Mouse (Mus musculus): ENCODE data around the gene Syne3.

Syne3 gene

GRCm38 (mm10) chr12:104917927-104918326 lies 91.7 kb downstream of the Syne3 start:
- no peak for DNase-seq

- no peak for DNase-seq
These were observed 92.3 kb downstream of the Syne3 start for GRCm38 (mm10) chr12:104917297-104917696.

- no peak for DNase-seq
These were observed 92.8 kb downstream of the Syne3 start for GRCm38 (mm10) chr12:104916776-104917175.

GRCm38 (mm10) chr12:104915681-104916080 lies 93.9 kb downstream of the Syne3 start:
- no peak for DNase-seq

GRCm38 (mm10) chr12:104912990-104913389 lies 96.6 kb downstream of the Syne3 start:
- DNase-seq, result no peak

GRCm38 (mm10) chr12:104912281-104912933 lies 97.2 kb downstream of the Syne3 start:
- no peak for DNase-seq

GRCm38 (mm10) chr12:104909750-104910149 lies 99.9 kb downstream of the Syne3 start:
- DNase-seq, result no peak

GRCm38 (mm10) chr12:104908986-104909385 lies 100.6 kb downstream of the Syne3 start:
- DNase-seq, result no peak

GRCm38 (mm10) chr12:104908024-104908781 lies 101.4 kb downstream of the Syne3 start:
- DNase-seq, result no peak

- DNase-seq, result no peak
These were observed 102.5 kb downstream of the Syne3 start for GRCm38 (mm10) chr12:104907133-104907532.

- DNase-seq, result no peak
These were observed 105.5 kb downstream of the Syne3 start for GRCm38 (mm10) chr12:104904138-104904537.

GRCm38 (mm10) chr12:104902392-104903053 lies 107.1 kb downstream of the Syne3 start:
- DNase-seq, result no peak

- DNase-seq, result no peak
These were observed 108.3 kb downstream of the Syne3 start for GRCm38 (mm10) chr12:104901320-104901719.

GRCm38 (mm10) chr12:104899835-104900234 lies 109.8 kb downstream of the Syne3 start:
- no peak for DNase-seq

GRCm38 (mm10) chr12:104899161-104899560 lies 110.4 kb downstream of the Syne3 start:
- no peak for DNase-seq

- no peak for DNase-seq
These were observed 110.9 kb downstream of the Syne3 start for GRCm38 (mm10) chr12:104898718-104899117.

GRCm38 (mm10) chr12:104897051-104897618 lies 112.5 kb downstream of the Syne3 start:
- no peak for DNase-seq

GRCm38 (mm10) chr12:104896640-104897039 lies 113.0 kb downstream of the Syne3 start:
- no peak for DNase-seq

GRCm38 (mm10) chr12:104892245-104892644 lies 117.4 kb downstream of the Syne3 start:
- DNase-seq, result no peak

- DNase-seq, result no peak
These were observed 119.5 kb downstream of the Syne3 start for GRCm38 (mm10) chr12:104890066-104890465.

GRCm38 (mm10) chr12:104886104-104886503 lies 123.5 kb downstream of the Syne3 start:
- DNase-seq, result no peak

GRCm38 (mm10) chr12:104882533-104882932 lies 127.1 kb downstream of the Syne3 start:
- DNase-seq, result no peak

- no peak for DNase-seq
These were observed 127.5 kb downstream of the Syne3 start for GRCm38 (mm10) chr12:104882061-104882460.

Data from right cerebral cortex, postnatal 4 days (tissue).